Mouse (Mus musculus): Measurements from ENCODE around the gene Dscaml1.
A peak's percentile ranks its signal among the peaks of the same experiment; 100 is the strongest.

Dscaml1 gene

GRCm38 (mm10) chr9:45507482-45507881, 81.1 kb downstream of the Dscaml1 start:
- DNase-seq (ENCODE audit: low read depth, low spot score): no peak

GRCm38 (mm10) chr9:45510806-45511546, 84.5 kb downstream of the Dscaml1 start:
- no peak for DNase-seq (ENCODE audit: low read depth, low spot score)

- DNase-seq (ENCODE audit: low read depth, low spot score): no peak
Observed at GRCm38 (mm10) chr9:45517993-45518705, 91.7 kb downstream of the Dscaml1 start.

- no peak for DNase-seq (ENCODE audit: low read depth, low spot score)
Observed at GRCm38 (mm10) chr9:45519841-45520240, 93.4 kb downstream of the Dscaml1 start.

- DNase-seq (ENCODE audit: low read depth, low spot score): no peak
Observed at GRCm38 (mm10) chr9:45522866-45523265, 96.4 kb downstream of the Dscaml1 start.

- no peak for DNase-seq (ENCODE audit: low read depth, low spot score)
Observed at GRCm38 (mm10) chr9:45524505-45524904, 98.1 kb downstream of the Dscaml1 start.

GRCm38 (mm10) chr9:45533253-45533652, 106.8 kb downstream of the Dscaml1 start:
- no peak for DNase-seq (ENCODE audit: low read depth, low spot score)

GRCm38 (mm10) chr9:45534472-45534988, 108.1 kb downstream of the Dscaml1 start:
- no peak for DNase-seq (ENCODE audit: low read depth, low spot score)

GRCm38 (mm10) chr9:45537649-45538048, 111.2 kb downstream of the Dscaml1 start:
- DNase-seq (ENCODE audit: low read depth, low spot score): no peak

GRCm38 (mm10) chr9:45539265-45540044, 113.0 kb downstream of the Dscaml1 start:
- no peak for DNase-seq (ENCODE audit: low read depth, low spot score)

GRCm38 (mm10) chr9:45546024-45546638, 119.7 kb downstream of the Dscaml1 start:
- DNase-seq (ENCODE audit: low read depth, low spot score): no peak

- DNase-seq (ENCODE audit: low read depth, low spot score): no peak
Observed at GRCm38 (mm10) chr9:45546902-45547578, 120.6 kb downstream of the Dscaml1 start.

- DNase-seq (ENCODE audit: low read depth, low spot score): no peak
Observed at GRCm38 (mm10) chr9:45549796-45550195, 123.4 kb downstream of the Dscaml1 start.

GRCm38 (mm10) chr9:45550210-45550609, 123.8 kb downstream of the Dscaml1 start:
- no peak for DNase-seq (ENCODE audit: low read depth, low spot score)

GRCm38 (mm10) chr9:45550662-45551061, 124.2 kb downstream of the Dscaml1 start:
- DNase-seq (ENCODE audit: low read depth, low spot score): no peak

- DNase-seq (ENCODE audit: low read depth, low spot score): peak; percentile 46
Observed at GRCm38 (mm10) chr9:45555036-45555826, 128.8 kb downstream of the Dscaml1 start.

- no peak for DNase-seq (ENCODE audit: low read depth, low spot score)
Observed at GRCm38 (mm10) chr9:45556882-45557281, 130.5 kb downstream of the Dscaml1 start.

- no peak for DNase-seq (ENCODE audit: low read depth, low spot score)
Observed at GRCm38 (mm10) chr9:45560987-45561386, 134.6 kb downstream of the Dscaml1 start.

- DNase-seq (ENCODE audit: low read depth, low spot score): no peak
Observed at GRCm38 (mm10) chr9:45566843-45567578, 140.6 kb downstream of the Dscaml1 start.
